Mouse (Mus musculus) MEL (cell line): Measurements from ENCODE around the gene Zgrf1.

ENCODE experiments used
- CTCF ChIP-seq, 3 experiments: IDR thresholded peaks in 2 of 3; conservative IDR thresholded peaks in 1 of 3; 2 replicates each; pipeline ENCODE4 v1.5.1; 2011 to 2012; ENCODE audit warnings: low read length in 3 of 3, low read depth in 2 of 3, mild to moderate bottlenecking in 2 of 3, improper control_type of control experiment in 1 of 3, inconsistent platforms in 1 of 3, mixed read lengths in 1 of 3, moderate library complexity in 1 of 3; ENCODE audit not compliant: control insufficient read depth in 1 of 3, insufficient read depth in 1 of 3, poor library complexity in 1 of 3, severe bottlenecking in 1 of 3
- NRF1 ChIP-seq: IDR thresholded peaks from 2 replicates; pipeline ENCODE4 v1.6.1; 2014; ENCODE audit warnings: low read depth, mild to moderate bottlenecking, inconsistent platforms, low read length, improper control_type of control experiment, moderate library complexity; ENCODE audit not compliant: poor library complexity, insufficient read depth, severe bottlenecking
- SIN3A ChIP-seq: IDR thresholded peaks from 2 replicates; pipeline ENCODE4 v1.6.1; 2012; ENCODE audit warnings: low read length, improper control_type of control experiment, inconsistent platforms

DNA sequence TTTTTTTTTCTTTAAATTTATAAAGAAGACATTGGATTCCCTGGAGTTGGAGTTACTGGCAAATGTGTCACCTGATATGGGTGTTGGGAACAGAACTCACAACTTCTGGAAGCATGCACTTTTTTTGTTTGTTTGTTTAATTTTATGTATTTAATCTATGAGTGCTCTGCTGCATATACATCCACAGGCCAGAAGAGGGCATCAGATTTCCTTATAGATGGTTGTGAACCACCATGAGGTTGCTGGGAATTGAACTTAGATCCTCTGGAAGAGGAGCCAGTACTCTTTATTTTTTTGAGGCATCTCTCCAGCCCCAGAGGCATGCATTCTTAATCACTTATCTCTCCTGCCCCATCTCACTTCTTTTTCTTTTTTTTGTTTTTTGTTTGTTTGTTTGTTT, 4.9 kb downstream of the Zgrf1 start:
- no peak for TF ChIP-seq NRF1
- peak in 2 of 3 experiments; percentile 24 to 37; a peak in 3 of 6 replicates for TF ChIP-seq CTCF (IDR thresholded peaks at IDR 0.05 in 2 of 3, conservative IDR thresholded peaks at IDR 0.05 in 1 of 3; ENCODE audit: control insufficient read depth in 1 of 3, insufficient read depth in 1 of 3, low read depth in 2 of 3, low read length in 3 of 3, poor library complexity in 1 of 3, severe bottlenecking in 1 of 3)
- TF ChIP-seq SIN3A, result no peak
